Mouse (Mus musculus) embryonic stem cell, embryonic (primary cell): ENCODE results near the gene Slc7a11.

Experiments
- CTCF ChIA-PET, 4 experiments: fragments of 300-600 bp in 2 of 4; fragments of 350-600 bp in 2 of 4; sonication (Branson Sonifier 250); formaldehyde crosslinking; loops; one replicate each; lab custom pipeline; 2022; ENCODE audit warnings: inconsistent platforms in 2 of 4; lab: Charles Lee
- POLR2A ChIA-PET, 4 experiments: fragments of 300-600 bp in 2 of 4; fragments of 350-600 bp in 2 of 4; sonication (Branson Sonifier 250); formaldehyde crosslinking; loops; one replicate each; lab custom pipeline; 2022; ENCODE audit warnings: antibody characterized with exemption in 4 of 4, inconsistent platforms in 1 of 4; lab: Charles Lee

Slc7a11 gene

GRCm38 (mm10) chr3:50324524-50324923 lies 118.9 kb downstream of the Slc7a11 start:
- POLR2A ChIA-PET, result no interaction called here
- CTCF ChIA-PET, result no interaction called here

- CTCF ChIA-PET, result no interaction called here
- POLR2A ChIA-PET, result no interaction called here
Measured at GRCm38 (mm10) chr3:50323881-50324280, 119.5 kb downstream of the Slc7a11 start.

GRCm38 (mm10) chr3:50320862-50321261 lies 122.6 kb downstream of the Slc7a11 start:
- ChIA-PET CTCF (interaction anchor here in 1 of 4 experiments (0.7 kb wide), 1 partner anchor 494 kb away, joined by 6 read pairs; no protein-coding TSS in a partner anchor), POLR2A (no interaction called here)

DNA sequence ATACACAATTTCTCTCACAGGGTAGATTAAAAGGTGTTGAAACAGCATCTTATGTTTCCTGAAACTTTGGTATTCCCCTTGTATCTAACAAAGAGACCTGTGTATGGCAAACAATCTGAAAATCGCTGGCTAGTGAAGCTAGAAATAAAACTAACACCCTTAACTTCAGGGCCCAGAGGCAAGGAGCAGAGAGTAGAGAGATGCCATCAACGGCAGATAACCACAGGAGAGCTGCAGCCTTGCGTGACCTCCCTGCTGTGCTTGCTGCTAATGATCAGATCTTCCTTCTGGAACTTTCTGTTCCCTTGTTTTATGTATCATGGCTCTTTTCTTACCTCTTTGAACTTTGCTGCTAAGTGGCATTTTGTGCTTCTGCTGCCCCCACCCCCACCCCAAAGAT lies 125.3 kb downstream of the Slc7a11 start:
- CTCF ChIA-PET, result no interaction called here
- POLR2A ChIA-PET, result no interaction called here

DNA sequence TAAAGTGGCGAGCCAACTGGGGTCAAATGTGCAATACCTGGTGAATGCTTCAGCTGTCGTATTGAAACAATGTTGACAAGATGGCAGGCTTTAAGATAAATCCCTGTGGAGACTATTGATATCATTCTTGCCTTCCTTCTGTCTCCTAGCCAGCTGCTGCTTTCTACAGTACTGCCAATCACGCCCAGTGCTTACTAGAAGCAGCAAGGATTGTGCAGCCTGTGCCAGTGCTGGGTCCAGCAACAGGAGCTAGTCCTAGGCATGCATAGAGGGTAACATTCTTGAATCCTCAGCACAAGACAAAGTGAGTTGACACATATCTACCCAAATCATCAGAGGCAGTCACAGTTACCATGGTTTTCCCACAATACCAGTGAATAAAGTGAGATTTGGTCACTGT lies 129.6 kb downstream of the Slc7a11 start:
- POLR2A ChIA-PET, result no interaction called here

DNA sequence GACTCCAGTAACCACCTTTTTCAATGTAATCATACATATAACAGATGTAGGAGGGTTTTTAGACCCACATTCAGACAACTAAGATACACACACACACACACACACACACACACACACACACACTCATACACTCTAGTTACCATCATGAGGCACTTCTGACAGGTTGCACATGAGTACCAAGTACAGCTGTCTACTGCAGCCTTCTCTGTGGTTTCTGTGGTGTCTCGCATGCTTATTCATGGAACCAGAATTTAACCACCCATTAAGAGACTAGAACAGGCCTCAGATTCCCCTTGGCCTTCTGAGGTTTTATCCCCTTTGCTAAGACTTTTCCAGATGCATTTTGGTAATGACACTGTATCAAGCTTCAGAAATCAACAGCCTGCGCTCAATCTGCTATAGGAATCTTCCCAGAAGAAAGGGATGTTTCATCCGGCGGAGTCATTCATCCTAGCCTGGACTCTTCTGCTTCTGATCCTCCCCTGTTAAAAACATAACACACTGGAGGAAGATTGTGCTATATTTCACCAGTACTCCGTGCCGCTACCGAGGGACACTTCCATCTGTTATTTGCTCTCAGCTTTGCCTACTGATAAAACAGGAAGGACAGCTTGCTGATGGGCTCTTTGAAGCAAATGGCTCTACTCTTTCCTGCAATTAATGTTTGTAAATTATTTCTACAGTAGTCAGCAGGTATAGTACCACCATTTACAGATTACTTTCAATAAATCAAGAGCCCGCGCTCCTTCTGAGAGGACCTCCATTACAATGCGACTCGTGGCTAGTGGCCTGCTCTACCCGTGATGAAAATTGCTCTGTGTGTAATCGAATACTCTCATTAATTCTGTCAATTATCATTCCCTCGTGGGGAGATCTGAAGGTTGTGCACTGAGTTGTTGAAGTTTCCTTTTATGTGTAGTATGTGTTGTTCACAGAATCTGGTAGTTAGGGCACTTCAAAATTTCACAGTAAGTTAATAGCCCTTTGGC lies 135.8 kb downstream of the Slc7a11 start:
- ChIA-PET CTCF (no interaction called here), POLR2A (no interaction called here)

More for the DNA sequence above, 129.6 kb downstream of the Slc7a11 start:
- CTCF ChIA-PET, result interaction anchor here in 1 of 4 experiments (0.6 to 1.5 kb wide), 2 partner anchors 9 to 739 kb away, joined by 3 to 4 read pairs; no protein-coding TSS in a partner anchor

- ChIA-PET CTCF (no interaction called here), POLR2A (no interaction called here)
Measured at GRCm38 (mm10) chr3:50306334-50306733, 137.1 kb downstream of the Slc7a11 start.

GRCm38 (mm10) chr3:50304137-50304536 lies 139.3 kb downstream of the Slc7a11 start:
- ChIA-PET POLR2A (no interaction called here), CTCF (interaction anchor here in 2 of 4 experiments (0.6 to 1.7 kb wide), 5 partner anchors 9 to 602 kb away, joined by 3 to 4 read pairs (median 3); no protein-coding TSS in a partner anchor)

- POLR2A ChIA-PET, result no interaction called here
- CTCF ChIA-PET, result no interaction called here
Measured at GRCm38 (mm10) chr3:50302648-50303047, 140.8 kb downstream of the Slc7a11 start.

DNA sequence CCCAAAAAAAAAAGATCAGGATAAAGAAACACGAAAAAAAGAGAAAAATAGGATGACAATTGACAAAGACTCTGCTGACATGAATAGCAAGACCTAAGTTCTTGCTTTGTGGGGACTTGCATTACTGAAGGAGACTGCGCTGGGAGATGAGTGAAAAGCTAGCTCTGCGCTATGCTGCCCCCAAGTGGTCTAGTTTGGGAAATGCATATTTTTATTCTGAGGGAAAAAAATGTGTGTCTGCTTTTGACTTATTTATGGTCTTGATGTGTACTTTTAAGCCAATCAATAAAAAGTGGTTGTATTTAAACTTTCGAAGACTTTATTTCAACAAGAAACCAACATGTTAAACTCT lies 142.5 kb downstream of the Slc7a11 start:
- POLR2A ChIA-PET, result interaction anchor here in 2 of 4 experiments (0.6 to 0.7 kb wide), 4 partner anchors 287 to 911 kb away, joined by 3 to 7 read pairs (median 4); no protein-coding TSS in a partner anchor
- CTCF ChIA-PET, result interaction anchor here (0.6 to 1.8 kb wide), 25 partner anchors 9 to 1320 kb away, joined by 3 to 14 read pairs (median 5); no protein-coding TSS in a partner anchor

DNA sequence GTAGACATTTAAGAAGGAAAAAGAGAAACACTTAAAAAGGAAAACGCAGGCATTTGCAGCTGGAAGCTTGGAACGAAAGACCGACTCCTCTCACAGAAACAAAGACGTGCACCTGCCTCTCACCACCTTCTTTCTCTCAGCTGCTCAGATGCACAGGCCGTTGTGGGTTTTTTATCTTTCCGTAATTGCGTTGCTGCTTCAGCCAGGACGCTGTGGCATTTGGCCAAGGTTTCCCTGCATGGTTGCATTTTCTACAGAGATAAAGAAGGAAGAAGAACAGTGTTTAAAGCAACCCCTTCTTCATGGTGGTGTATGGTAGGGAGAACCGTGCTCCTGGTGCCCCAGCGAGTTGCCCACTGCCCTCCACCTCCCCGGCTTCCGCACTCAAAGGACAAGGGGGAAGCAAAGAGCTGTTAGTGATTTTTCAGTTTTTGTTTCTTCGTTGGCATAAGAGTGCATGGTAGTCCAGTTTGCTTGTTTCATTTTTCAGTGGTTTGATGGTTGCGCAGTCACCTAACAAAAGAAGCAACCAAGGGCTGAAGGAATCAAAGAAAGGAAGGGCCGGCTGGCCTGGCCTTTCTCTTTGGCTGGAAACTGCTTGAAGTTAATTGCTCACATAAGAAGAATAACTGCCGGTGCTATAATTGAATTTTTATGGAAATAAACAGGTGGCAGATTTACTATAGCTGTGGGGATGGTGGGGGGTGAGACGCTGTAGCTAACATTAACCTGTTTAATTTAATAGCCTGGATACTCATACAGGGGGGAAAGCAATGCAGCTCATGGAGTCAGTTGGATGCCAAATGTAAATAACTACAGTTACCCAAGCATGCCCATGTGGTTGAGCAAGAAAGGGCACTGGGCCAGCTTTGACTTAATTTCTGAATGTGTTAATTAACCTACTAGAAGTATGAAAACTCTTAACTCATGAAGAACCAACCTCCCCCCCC lies 143.1 kb downstream of the Slc7a11 start:
- ChIA-PET CTCF (interaction anchor here (0.6 to 1.8 kb wide), 25 partner anchors 8 to 1320 kb away, joined by 3 to 14 read pairs (median 5); no protein-coding TSS in a partner anchor), POLR2A (interaction anchor here in 2 of 4 experiments (0.6 to 0.7 kb wide), 4 partner anchors 288 to 910 kb away, joined by 3 to 7 read pairs (median 4); no protein-coding TSS in a partner anchor)

GRCm38 (mm10) chr3:50298366-50298991 lies 144.9 kb downstream of the Slc7a11 start:
- POLR2A ChIA-PET, result no interaction called here
- CTCF ChIA-PET, result no interaction called here

GRCm38 (mm10) chr3:50296956-50297355 lies 146.5 kb downstream of the Slc7a11 start:
- ChIA-PET POLR2A (no interaction called here), CTCF (interaction anchor here in 1 of 4 experiments (0.7 kb wide), 1 partner anchor 62 kb away, joined by 7 read pairs; no protein-coding TSS in a partner anchor)

GRCm38 (mm10) chr3:50275023-50275422 lies 168.4 kb downstream of the Slc7a11 start:
- ChIA-PET POLR2A (no interaction called here), CTCF (no interaction called here)

DNA sequence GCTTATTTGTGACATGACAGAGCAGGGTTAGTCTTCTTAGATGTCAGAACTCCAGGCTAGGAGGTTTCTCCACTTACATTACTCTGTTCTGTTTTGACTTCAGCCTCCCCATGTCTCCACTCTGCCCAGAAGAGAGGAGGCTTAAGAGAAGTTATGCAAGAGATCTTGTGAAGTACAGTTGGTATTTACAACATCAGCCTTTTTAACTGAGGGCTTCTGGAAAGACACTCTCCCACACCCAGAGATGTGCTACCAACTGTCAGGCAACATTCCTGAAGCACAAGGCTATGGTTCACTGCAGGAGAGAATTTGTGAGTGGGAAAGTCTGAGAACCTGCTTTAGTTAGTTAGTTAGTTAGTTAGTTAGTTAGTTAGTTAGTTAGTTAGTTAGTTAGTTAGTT lies 171.2 kb downstream of the Slc7a11 start:
- CTCF ChIA-PET, result no interaction called here
- POLR2A ChIA-PET, result no interaction called here

GRCm38 (mm10) chr3:50269680-50270079 lies 173.7 kb downstream of the Slc7a11 start:
- CTCF ChIA-PET, result interaction anchor here in 2 of 4 experiments (0.6 to 0.7 kb wide), 2 partner anchors 643 to 697 kb away, joined by 3 read pairs; no protein-coding TSS in a partner anchor
- POLR2A ChIA-PET, result no interaction called here

DNA sequence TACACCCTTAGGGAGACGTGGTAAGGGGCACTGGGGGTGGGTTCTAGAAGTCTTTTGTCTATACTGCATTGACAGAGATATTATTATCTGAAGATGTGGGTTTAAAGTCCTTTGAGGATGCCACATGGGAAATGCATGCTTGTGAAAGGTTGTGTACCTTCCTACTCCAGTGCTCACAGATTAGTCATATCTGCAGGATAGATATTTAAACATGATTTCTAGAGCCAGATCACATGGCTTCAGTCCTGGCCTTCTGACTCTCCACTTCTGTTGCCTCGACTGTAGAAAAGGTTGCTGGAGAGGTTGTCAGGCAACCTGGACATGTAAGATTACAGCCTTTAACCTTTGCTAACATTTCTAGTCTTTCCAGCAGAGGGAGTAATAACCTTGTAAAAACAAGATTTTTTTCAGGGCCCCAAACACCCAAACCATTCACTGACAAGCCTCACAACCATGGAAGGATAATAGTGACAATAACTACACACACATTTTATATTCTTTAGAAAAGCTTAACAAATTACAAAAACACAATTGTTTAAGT lies 180.8 kb downstream of the Slc7a11 start:
- CTCF ChIA-PET, result interaction anchor here in 1 of 4 experiments (0.5 kb wide), 1 partner anchor 24 kb away, joined by 4 read pairs; no protein-coding TSS in a partner anchor
- POLR2A ChIA-PET, result no interaction called here

- POLR2A ChIA-PET, result no interaction called here
- CTCF ChIA-PET, result no interaction called here
Measured at GRCm38 (mm10) chr3:50262066-50262465, 181.3 kb downstream of the Slc7a11 start.
